Mouse (Mus musculus): ENCODE measurements at regions not wholly inside any gene's neighbourhood (a gene's known extent, or its start where the extent isn't known, plus 50 kb on each side); places are given as distances from the start of the nearest gene placed in this dataset.
"Not testable (repeated sequence)": the region's sequence is repeated elsewhere in the genome, so short reads cannot be mapped to it uniquely, and the experiment has no call there.

DNA sequence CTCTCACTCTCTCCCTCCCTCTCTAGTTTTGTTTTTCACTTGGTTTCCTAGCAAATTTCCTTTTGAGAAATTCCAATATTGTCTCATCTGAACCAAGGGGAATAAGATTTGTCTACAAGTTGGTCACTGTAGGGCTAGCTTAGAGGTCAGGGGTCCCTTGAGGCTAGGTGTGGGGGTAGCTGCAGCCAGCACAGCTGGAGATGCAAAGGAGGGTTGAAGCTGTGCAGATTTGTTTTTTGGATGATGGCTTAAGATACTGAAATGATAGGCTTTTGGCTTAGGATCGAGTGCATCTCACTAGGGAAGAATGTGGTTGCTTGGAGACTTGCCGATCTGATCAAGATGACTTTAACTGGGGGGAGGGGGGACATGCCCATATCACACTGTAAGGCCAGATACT, 88.3 kb upstream of the Tmem28 start:
- no peak for DNase-seq (ENCODE audit: low spot score)

DNA sequence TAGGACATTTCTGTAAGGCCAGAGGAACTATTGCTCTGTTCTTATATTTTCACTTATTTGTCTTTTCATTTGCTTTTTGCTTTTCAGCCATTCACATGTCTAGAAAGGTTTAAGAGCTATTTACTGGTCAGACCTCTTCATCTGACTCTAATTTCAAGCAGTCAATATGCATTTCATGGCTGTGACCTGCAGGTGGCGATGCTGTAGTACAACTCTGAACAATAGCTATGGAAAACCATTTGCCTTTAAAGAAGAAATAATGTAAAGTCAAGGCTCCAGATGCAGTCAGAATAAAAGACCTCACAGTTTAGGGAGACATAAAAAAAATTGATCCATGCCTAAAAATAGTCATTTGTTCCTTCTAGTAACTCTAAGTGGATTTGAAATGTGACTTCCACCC, 95.7 kb upstream of the Tmem28 start:
- DNase-seq (ENCODE audit: low spot score): peak; percentile 2

GRCm38 (mm10) chrX:99695366-99695765, 125.5 kb upstream of the Tmem28 start:
- DNase-seq (ENCODE audit: low spot score): no peak

- DNase-seq (ENCODE audit: low spot score): no peak
Observed at GRCm38 (mm10) chrX:99690971-99691370, 129.8 kb upstream of the Tmem28 start.

DNA sequence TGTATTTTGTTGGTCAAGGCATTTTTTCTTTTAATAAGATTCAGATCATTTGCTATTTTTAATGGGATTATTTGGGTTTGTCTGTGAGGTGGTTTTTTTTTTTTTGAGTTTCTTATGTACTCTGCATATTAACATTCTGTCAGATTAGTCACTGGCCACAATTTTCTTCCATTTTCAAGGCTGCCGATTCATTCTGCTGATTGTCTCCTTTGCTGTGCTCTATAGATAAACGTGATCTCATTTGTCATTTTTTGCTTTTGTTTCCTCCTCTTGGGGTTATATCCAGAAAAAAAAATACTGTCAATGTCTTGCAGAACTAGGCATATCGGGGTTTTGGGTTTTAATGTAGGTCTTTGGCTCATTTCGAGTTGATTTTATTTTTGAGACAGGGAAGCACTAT, 131.1 kb upstream of the Tmem28 start:
- DNase-seq (ENCODE audit: low spot score): no peak

GRCm38 (mm10) chrX:99682491-99682890, 138.3 kb upstream of the Tmem28 start:
- DNase-seq (ENCODE audit: low spot score): not testable (repeated sequence)

DNA sequence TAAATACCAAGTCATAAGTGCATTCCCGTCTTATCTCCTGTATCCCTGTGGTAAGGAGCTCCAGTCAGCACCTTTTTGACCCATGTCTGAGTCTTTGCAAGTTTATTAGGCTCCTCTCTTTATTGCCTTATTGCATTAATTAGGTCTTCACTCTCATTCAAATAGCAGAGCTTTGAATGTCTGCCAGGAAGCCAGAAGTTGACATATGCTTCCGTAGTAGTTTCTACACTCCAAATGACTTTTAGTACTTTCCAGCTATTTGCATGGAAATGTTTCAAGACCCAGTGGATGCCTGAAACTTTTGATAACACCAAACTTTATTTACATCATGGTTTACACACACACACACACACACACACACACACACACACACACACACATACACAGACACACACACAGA, 153.2 kb upstream of the Tmem28 start:
- DNase-seq (ENCODE audit: low spot score): no peak

- no peak for DNase-seq (ENCODE audit: low spot score)
Observed at GRCm38 (mm10) chrX:99662566-99662965, 158.3 kb upstream of the Tmem28 start.

- DNase-seq (ENCODE audit: low spot score): no peak
Observed at GRCm38 (mm10) chrX:99659496-99660140, 161.2 kb upstream of the Tmem28 start.

DNA sequence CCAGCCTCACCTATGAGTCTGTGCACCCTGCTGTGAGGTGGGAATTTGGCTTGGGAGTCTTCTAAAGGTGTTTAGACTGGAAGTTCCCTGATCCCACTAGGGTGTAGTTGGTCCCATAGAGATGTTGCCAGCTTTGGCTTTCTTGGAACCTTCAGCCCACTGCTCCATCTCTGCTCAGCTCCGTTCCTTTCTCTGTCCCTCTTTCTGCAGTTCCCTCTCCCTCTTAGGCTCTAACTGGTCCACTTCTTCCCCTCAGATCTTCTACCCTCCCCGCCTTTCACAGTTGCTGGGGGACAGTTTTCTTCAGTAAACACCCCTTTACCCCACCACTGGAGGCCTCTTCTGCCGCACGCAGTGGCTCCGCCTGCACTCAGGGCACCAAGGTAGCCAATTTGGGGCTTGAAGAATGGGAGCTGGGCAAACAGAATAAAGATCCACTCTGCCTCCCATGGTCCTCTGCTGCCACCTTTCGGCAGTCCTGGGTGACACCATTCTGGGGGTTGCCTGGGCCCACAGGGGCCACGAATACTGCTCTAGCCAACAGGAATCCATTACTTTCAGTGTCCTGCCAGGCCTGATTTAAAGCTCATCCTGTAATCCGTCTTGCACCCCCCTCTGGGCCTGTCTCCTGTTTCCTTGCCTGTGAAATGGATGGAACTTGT, 162.9 kb upstream of the Tmem28 start:
- peak; percentile 15 for DNase-seq (ENCODE audit: low spot score)

DNA sequence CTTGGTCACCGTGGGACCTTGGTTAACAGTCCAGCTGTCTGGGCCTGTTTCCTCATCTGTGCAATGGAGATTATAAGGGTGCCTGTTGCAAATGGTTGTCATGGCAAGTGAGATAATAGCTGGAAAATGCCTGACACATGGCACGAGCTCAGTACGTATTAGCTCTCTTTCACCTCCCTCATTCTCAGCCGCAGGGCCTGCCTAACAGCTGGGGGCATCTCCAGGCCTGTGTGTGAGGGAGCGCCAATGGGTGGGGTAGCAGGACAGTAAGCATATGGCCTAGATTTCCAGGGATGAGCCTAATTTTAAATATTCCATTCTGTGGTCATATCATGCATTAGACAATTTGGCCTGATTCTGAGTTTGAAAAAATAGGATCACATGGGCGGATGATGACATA, 163.8 kb upstream of the Tmem28 start:
- DNase-seq (ENCODE audit: low spot score): no peak

DNA sequence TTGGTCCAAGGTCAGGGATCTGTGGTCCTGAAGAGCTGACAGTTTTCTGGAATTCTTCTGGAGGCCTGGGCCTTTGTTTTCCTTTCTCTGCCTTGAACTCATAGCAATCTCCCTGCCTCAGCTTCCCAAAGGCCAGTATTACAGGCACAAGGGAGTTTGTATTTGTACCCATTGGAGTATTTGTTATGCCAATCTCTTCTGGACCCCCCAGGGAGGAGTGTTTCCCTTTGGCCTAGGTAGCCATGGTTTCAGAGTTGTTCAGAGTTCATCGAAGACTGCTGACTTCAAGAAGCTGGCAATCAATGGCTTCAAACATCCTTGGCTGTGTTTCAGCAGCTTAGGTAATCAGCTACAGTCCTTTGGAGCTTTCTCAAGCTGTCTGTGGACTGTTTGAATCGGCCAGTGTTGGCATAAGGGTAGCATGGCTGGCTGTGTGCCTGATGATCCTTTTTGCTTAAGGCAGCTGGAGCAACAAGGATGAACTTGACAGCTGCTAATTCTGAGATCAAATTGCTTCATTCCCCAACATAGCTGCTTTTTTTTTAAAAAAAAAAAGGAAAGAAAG, 161.2 kb upstream of the Pja1 start:
- DNase-seq (ENCODE audit: low spot score): no peak

GRCm38 (mm10) chrX:99624515-99625179, 153.6 kb upstream of the Pja1 start:
- no peak for DNase-seq (ENCODE audit: low spot score)

- no peak for DNase-seq (ENCODE audit: low spot score)
Observed at GRCm38 (mm10) chrX:99612130-99612759, 141.2 kb upstream of the Pja1 start.

- no peak for DNase-seq (ENCODE audit: low spot score)
Observed at GRCm38 (mm10) chrX:99610096-99610495, 139.0 kb upstream of the Pja1 start.

- no peak for DNase-seq (ENCODE audit: low spot score)
Observed at GRCm38 (mm10) chrX:99609591-99609990, 138.5 kb upstream of the Pja1 start.

- DNase-seq (ENCODE audit: low spot score): no peak
Observed at GRCm38 (mm10) chrX:99608284-99608692, 137.2 kb upstream of the Pja1 start.

GRCm38 (mm10) chrX:99605084-99605824, 134.2 kb upstream of the Pja1 start:
- no peak for DNase-seq (ENCODE audit: low spot score)

DNA sequence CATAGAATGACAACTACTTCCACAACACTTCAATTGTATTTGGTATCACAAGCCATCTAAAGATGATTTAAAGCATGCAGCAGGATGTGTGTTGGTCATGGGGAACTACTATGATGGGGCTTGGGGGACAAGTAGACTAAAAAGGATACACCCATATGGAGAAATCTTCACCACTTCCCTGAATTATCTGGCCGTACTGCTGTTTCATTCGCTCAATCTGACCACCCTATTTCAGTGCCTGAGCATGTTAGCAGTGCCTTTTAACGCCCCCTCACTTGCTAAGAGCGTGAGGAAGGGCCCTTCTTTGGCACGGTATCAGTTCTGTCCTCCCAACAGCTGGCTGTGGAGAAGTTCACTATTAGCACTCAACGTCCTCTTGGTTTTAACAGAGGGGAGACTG, 132.6 kb upstream of the Pja1 start:
- no peak for DNase-seq (ENCODE audit: low spot score)

DNA sequence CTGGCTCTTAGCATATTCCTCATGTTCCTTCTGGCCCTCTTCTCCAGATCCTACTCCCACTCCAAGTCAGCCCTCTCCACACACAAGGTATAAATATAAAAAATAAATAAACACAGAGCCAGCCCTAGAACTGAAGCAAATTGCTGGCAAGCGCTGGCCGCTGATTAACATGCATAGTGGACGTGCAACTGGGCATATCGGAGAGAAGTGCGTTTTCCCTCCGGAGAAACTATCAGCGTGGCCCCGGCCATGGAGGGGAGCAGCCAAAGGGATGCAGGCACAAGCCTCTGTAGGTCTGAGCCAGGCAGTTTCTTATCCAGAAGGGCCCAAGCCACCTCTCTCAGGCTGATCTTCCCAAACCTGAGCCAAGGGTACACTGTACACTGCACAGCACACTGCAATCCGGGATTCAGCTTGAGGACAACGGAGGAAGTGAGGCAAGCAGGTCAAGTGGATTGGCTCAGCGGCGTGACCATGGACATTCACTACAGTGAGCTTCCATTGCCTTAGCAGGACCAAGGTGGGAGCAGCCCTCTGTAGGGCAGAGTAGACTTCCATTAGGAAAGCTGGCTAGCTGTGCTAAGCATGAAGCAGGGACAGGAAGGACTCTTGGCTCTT, 131.3 kb upstream of the Pja1 start:
- no peak for DNase-seq (ENCODE audit: low spot score)

GRCm38 (mm10) chrX:99595493-99595892, 124.4 kb upstream of the Pja1 start:
- no peak for DNase-seq (ENCODE audit: low spot score)
